Mouse (Mus musculus) CH12.LX (cell line): ENCODE results near the gene Ntm.

Experiments
- BHLHE40 ChIP-seq: IDR thresholded peaks from 2 replicates; pipeline ENCODE4 v1.6.1; 2011; ENCODE audit warnings: mild to moderate bottlenecking, low read depth, low read length, improper control_type of control experiment
- CTCF ChIP-seq, 2 experiments: IDR thresholded peaks in 1 of 2; conservative IDR thresholded peaks in 1 of 2; 2 replicates each; pipeline ENCODE4 v1.5.1; 2011 to 2012; ENCODE audit warnings: low read depth in 2 of 2, low read length in 2 of 2, improper control_type of control experiment in 1 of 2, inconsistent platforms in 1 of 2, mild to moderate bottlenecking in 1 of 2, moderate library complexity in 1 of 2
- E2F4 ChIP-seq: IDR thresholded peaks from 2 replicates; pipeline ENCODE4 v1.6.1; 2011; ENCODE audit warnings: low read depth, low read length, improper control_type of control experiment; ENCODE audit not compliant: insufficient replicate concordance
- EP300 ChIP-seq: IDR thresholded peaks from 2 replicates; pipeline ENCODE4 v1.6.1; 2011; ENCODE audit warnings: low read length, improper control_type of control experiment
- KAT2A ChIP-seq: IDR thresholded peaks from 2 replicates; pipeline ENCODE4 v1.6.1; 2012; ENCODE audit warnings: low read length, improper control_type of control experiment, inconsistent platforms; ENCODE audit not compliant: insufficient replicate concordance
- MAFK ChIP-seq: IDR thresholded peaks from 2 replicates; pipeline ENCODE4 v1.6.1; 2011; ENCODE audit warnings: low read length, improper control_type of control experiment; ENCODE audit not compliant: insufficient replicate concordance
- MAX ChIP-seq: IDR thresholded peaks from 2 replicates; pipeline ENCODE4 v1.6.1; 2011; ENCODE audit warnings: low read length, improper control_type of control experiment
- NELFE ChIP-seq: IDR thresholded peaks from 2 replicates; pipeline ENCODE4 v1.6.1; 2011; ENCODE audit warnings: low read depth, low read length, improper control_type of control experiment
- POLR2A ChIP-seq: IDR thresholded peaks from 2 replicates; pipeline ENCODE4 v1.6.1; 2011; ENCODE audit warnings: low read depth, mild to moderate bottlenecking, improper control_type of control experiment, low read length
- ZC3H11A ChIP-seq: IDR thresholded peaks from 2 replicates; pipeline ENCODE4 v1.6.1; 2012; ENCODE audit warnings: low read depth, mild to moderate bottlenecking, inconsistent platforms, low read length, improper control_type of control experiment
- ZKSCAN1 ChIP-seq: IDR thresholded peaks from 2 replicates; pipeline ENCODE4 v1.6.1; 2012; ENCODE audit warnings: low read depth, inconsistent platforms, low read length, improper control_type of control experiment, borderline replicate concordance

DNA sequence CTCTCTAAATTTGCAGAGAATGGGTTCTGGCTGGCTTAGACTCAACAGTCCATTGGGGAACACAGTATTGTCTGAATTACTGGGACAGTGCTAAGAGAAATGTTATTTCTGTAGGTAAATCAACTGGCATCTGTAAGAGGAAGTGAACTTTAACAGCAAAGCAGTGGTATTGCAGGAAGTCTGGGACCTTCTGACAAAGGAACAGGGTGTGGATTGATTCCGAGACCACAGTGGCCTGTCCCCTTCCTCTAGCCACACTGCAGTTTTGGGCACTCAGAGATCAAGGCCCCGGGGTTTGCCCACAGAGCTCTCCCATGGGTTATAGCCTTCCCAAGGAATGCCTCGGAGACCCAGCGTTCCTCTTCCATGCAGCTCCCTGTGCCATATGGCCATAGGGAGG, 172.9 kb downstream of the Ntm start:
- TF ChIP-seq E2F4 (no peak), KAT2A (no peak), CTCF (conservative IDR thresholded peaks at IDR 0.05 in 1 of 2, IDR thresholded peaks at IDR 0.05 in 1 of 2; ENCODE audit: low read depth in 2 of 2, low read length in 2 of 2) (no peak), MAFK (no peak), EP300 (no peak), POLR2A (no peak), ZC3H11A (no peak), MAX (no peak), BHLHE40 (no peak), ZKSCAN1 (no peak), NELFE (no peak)
